Mouse (Mus musculus): ENCODE measurements around the gene Fbxl18.

- TF ChIP-seq NANOG (IDR thresholded peaks at IDR 0.05; ENCODE audit: borderline replicate concordance, low read length) (no peak), CTCF (conservative IDR thresholded peaks at IDR 0.05; ENCODE audit: low read length) (no peak), POU5F1 (IDR thresholded peaks at IDR 0.05; ENCODE audit: borderline replicate concordance, low read length) (no peak)
Measured at GRCm38 (mm10) chr5:142817524-142818434, 77.4 kb downstream of the Fbxl18 start, which contains the start of gene Tnrc18.
